ENCODE assay signal across 8 mouse cellular contexts in genomic region chr2:120866561-120866960, GRCm38 (mm10). TPM values are rescaled to one million over a fixed set of nuclear protein-coding genes. Genes with fewer than 3 reads are reported as not detected.
DNase-seq lines count a peak whose midpoint lies in the region; TF ChIP-seq lines count a peak whose summit lies in the region.

No protein-coding gene starts in this region.

- H3K9ac ChIP-seq in ES-Bruce4 (ENCODE audit: low read depth, poor library complexity, severe bottlenecking): no peak overlapping the region

- no peak overlapping the region for H3K4me3 ChIP-seq in ES-Bruce4 (ENCODE audit: low read depth, low read length)

- TF ChIP-seq CTCF in ES-Bruce4 (IDR thresholded peaks at IDR 0.05; ENCODE audit: low read depth, low read length): peak; percentile 61

- no peaks in the 10 kb centered on the region for H3K27me3 ChIP-seq in ES-Bruce4 (ENCODE audit: control insufficient read depth, insufficient read depth, low read length, poor library complexity, severe bottlenecking)

- H3K4me1 ChIP-seq in ES-Bruce4 (ENCODE audit: control insufficient read depth, insufficient read depth, low read length): no peaks in the 10 kb centered on the region

- peaks cover 4% of the 10 kb centered on the region for H3K36me3 ChIP-seq in ES-Bruce4 (ENCODE audit: control insufficient read depth, insufficient read depth, low read length, poor library complexity, severe bottlenecking)

- no peak for TF ChIP-seq POLR2A in ES-Bruce4 (IDR thresholded peaks at IDR 0.05; ENCODE audit: insufficient read depth, low read length)

- no peak overlapping the region for H3K27ac ChIP-seq in ES-Bruce4 (ENCODE audit: insufficient read depth, low read length)

- no peak for TF ChIP-seq EP300 in ES-Bruce4 (IDR thresholded peaks at IDR 0.05; ENCODE audit: insufficient read depth, low read depth, low read length)

- DNase-seq in cerebellum, postnatal 14 days: peak; percentile 54 to 59
- no peak for DNase-seq in cerebellum, adult 11 months
- DNase-seq in left cerebral cortex, adult 18-20 months (ENCODE audit: low spot score in 2 of 2): peak; percentile 37 to 43
- DNase-seq in left cerebral cortex, adult 8-10 months (ENCODE audit: low spot score in 2 of 2): no peak
- DNase-seq in embryo, embryonic 10.5 days (ENCODE audit: low spot score): peak; percentile 65
- peak; percentile 26 to 53 for DNase-seq in lung, postnatal 4 days
- DNase-seq in thymus, postnatal 25 days: peak; percentile 60

- H3K9me3 ChIP-seq in ES-Bruce4 (replicated peaks; ENCODE audit: control insufficient read depth, insufficient read depth, low read length, poor library complexity, severe bottlenecking): 0 out of 2 replicates have a peak, but pooled peaks cover 2% of the 10 kb centered on the region

RNA-seq across cellular contexts. Expression of gene Ttbk2, which starts 16.2 kb away (rescaled TPM):
- total RNA-seq in left cerebral cortex, adult 18-20 months (2021): 10 to 100 TPM; 89.8 to 93.3 TPM
- total RNA-seq in left cerebral cortex, adult 8-10 months (2022): 100 to 1,000 TPM in 1 of 4 experiments, 10 to 100 TPM in 3; 80.3 to 100 (median 90.6) TPM
- 10.7 and 13.0 TPM in 2 replicates for polyA plus RNA-seq in ES-Bruce4 (2011; ENCODE audit: insufficient read depth, insufficient read length, low read depth, missing spikeins)

RNA-seq across cellular contexts. Expression of gene Cdan1, which starts 16.6 kb away (rescaled TPM):
- total RNA-seq in left cerebral cortex, adult 18-20 months (2021): 10 to 100 TPM; 25.2 to 26.5 TPM
- total RNA-seq in left cerebral cortex, adult 8-10 months (2022): 10 to 100 TPM; 23.6 to 33.2 (median 27.9) TPM
- 17.0 and 19.7 TPM in 2 replicates for polyA plus RNA-seq in ES-Bruce4 (2011; ENCODE audit: insufficient read depth, insufficient read length, low read depth, missing spikeins)

Comparison
In these comparisons a context has a peak if more than half of its experiments do, and no peak if none do; other contexts are left out.
1. DNase-seq: peak in cerebellum, postnatal 14 days (2 of 2), left cerebral cortex, adult 18-20 months (2 of 2), embryo, embryonic 10.5 days (single experiment), lung, postnatal 4 days (2 of 2) and thymus, postnatal 25 days (single experiment); none in cerebellum, adult 11 months (single experiment) and left cerebral cortex, adult 8-10 months (0 of 2).